Mouse (Mus musculus): ENCODE measurements at regions not wholly inside any gene's neighbourhood (a gene's known extent, or its start where the extent isn't known, plus 50 kb on each side); places are given as distances from the start of the nearest gene placed in this dataset.
A peak's percentile ranks its signal among the peaks of the same experiment; 100 is the strongest.

- no peaks in the 10 kb centered on the region for H3K36me3 ChIP-seq
- no peaks in the 10 kb centered on the region for H3K9me3 ChIP-seq (replicated peaks)
- H3K27me3 ChIP-seq (ENCODE audit: low read depth, poor library complexity, severe bottlenecking), result peaks cover 57% of the 10 kb centered on the region
- H3K27ac ChIP-seq (replicated peaks), result peak overlapping the region; percentile 78
- H3K4me3 ChIP-seq, result peak overlapping the region; percentile 53
- 35% methylated on average over 12 of the region's 12 CpGs for WGBS
- DNase-seq (ENCODE audit: low spot score), result peak; percentile 15
- H3K4me1 ChIP-seq, result peaks cover 41% of the 10 kb centered on the region
Measured at GRCm38 (mm10) chr13:107644705-107645104, 399.5 kb upstream of the Smim15 start.

- peak overlapping the region; percentile 69 for H3K27ac ChIP-seq (replicated peaks)
- H3K9me3 ChIP-seq (replicated peaks), result no peaks in the 10 kb centered on the region
- no peak overlapping the region for H3K4me3 ChIP-seq
- peak; percentile 15 for DNase-seq (ENCODE audit: low spot score)
- H3K36me3 ChIP-seq, result no peaks in the 10 kb centered on the region
- H3K4me1 ChIP-seq, result peaks cover 34% of the 10 kb centered on the region
- peaks cover 42% of the 10 kb centered on the region for H3K27me3 ChIP-seq (ENCODE audit: low read depth, poor library complexity, severe bottlenecking)
- WGBS, result 63% methylated on average over 14 of the region's 14 CpGs
Measured at GRCm38 (mm10) chr13:107641926-107642657, 402.2 kb upstream of the Smim15 start.

- Histone ChIP-seq H3K9me3 (replicated peaks) (no peaks in the 10 kb centered on the region), H3K27ac (replicated peaks) (no peak overlapping the region), H3K4me3 (no peak overlapping the region), H3K4me1 (peaks cover 27% of the 10 kb centered on the region), H3K36me3 (no peaks in the 10 kb centered on the region), H3K27me3 (ENCODE audit: low read depth, poor library complexity, severe bottlenecking) (peaks cover 17% of the 10 kb centered on the region)
- WGBS, result 90% methylated on average over 4 of the region's 4 CpGs
- DNase-seq (ENCODE audit: low spot score), result no peak
Measured at GRCm38 (mm10) chr13:107639620-107640019, 404.6 kb upstream of the Smim15 start.

GRCm38 (mm10) chr13:107637269-107637668 is 407.0 kb upstream of the Smim15 start:
- Histone ChIP-seq H3K4me3 (no peak overlapping the region), H3K27ac (replicated peaks) (no peak overlapping the region), H3K27me3 (ENCODE audit: low read depth, poor library complexity, severe bottlenecking) (no peaks in the 10 kb centered on the region), H3K36me3 (no peaks in the 10 kb centered on the region), H3K9me3 (replicated peaks) (0 out of 2 replicates have a peak, but pooled peaks cover 4% of the 10 kb centered on the region), H3K4me1 (peaks cover 27% of the 10 kb centered on the region)
- WGBS, result 94% methylated on average over 5 of the region's 5 CpGs
- no peak for DNase-seq (ENCODE audit: low spot score)

GRCm38 (mm10) chr13:107635114-107635513 is 409.1 kb upstream of the Smim15 start:
- Histone ChIP-seq H3K27ac (replicated peaks) (no peak overlapping the region; the same call in 1 of the 2 replicates), H3K36me3 (no peaks in the 10 kb centered on the region), H3K9me3 (replicated peaks) (0 out of 2 replicates have a peak, but pooled peaks cover 4% of the 10 kb centered on the region), H3K4me3 (no peak overlapping the region), H3K4me1 (peaks cover 21% of the 10 kb centered on the region), H3K27me3 (ENCODE audit: low read depth, poor library complexity, severe bottlenecking) (no peaks in the 10 kb centered on the region)
- DNase-seq (ENCODE audit: low spot score), result peak; percentile 13
- 60% methylated on average over 5 of the region's 5 CpGs for WGBS

GRCm38 (mm10) chr13:107627073-107627472 is 417.2 kb upstream of the Smim15 start:
- Histone ChIP-seq H3K36me3 (no peaks in the 10 kb centered on the region), H3K9me3 (replicated peaks) (no peaks in the 10 kb centered on the region), H3K27ac (replicated peaks) (no peak overlapping the region), H3K27me3 (ENCODE audit: low read depth, poor library complexity, severe bottlenecking) (peaks cover 27% of the 10 kb centered on the region), H3K4me1 (no peaks in the 10 kb centered on the region), H3K4me3 (no peak overlapping the region)
- 90% methylated on average over 2 of the region's 2 CpGs for WGBS
- no peak for DNase-seq (ENCODE audit: low spot score)

- H3K4me1 ChIP-seq, result no peaks in the 10 kb centered on the region
- DNase-seq (ENCODE audit: low spot score), result no peak
- H3K27me3 ChIP-seq (ENCODE audit: low read depth, poor library complexity, severe bottlenecking), result peaks cover 31% of the 10 kb centered on the region
- no peak overlapping the region for H3K27ac ChIP-seq (replicated peaks)
- H3K36me3 ChIP-seq, result no peaks in the 10 kb centered on the region
- no peak overlapping the region for H3K4me3 ChIP-seq
- 68% methylated on average over 8 of the region's 8 CpGs for WGBS
- H3K9me3 ChIP-seq (replicated peaks), result no peaks in the 10 kb centered on the region
Measured at GRCm38 (mm10) chr13:107626670-107627069, 417.6 kb upstream of the Smim15 start.

- Histone ChIP-seq H3K27me3 (ENCODE audit: low read depth, poor library complexity, severe bottlenecking) (peaks cover 38% of the 10 kb centered on the region), H3K27ac (replicated peaks) (no peak overlapping the region; the same call in 1 of the 2 replicates), H3K36me3 (no peaks in the 10 kb centered on the region), H3K4me3 (no peak overlapping the region), H3K9me3 (replicated peaks) (peaks cover 6% of the 10 kb centered on the region; the same call in 1 of the 2 replicates), H3K4me1 (peaks cover 43% of the 10 kb centered on the region)
- DNase-seq (ENCODE audit: low spot score), result no peak
- WGBS, result 77% methylated on average over 2 of the region's 2 CpGs
Measured at GRCm38 (mm10) chr13:107621337-107621736, 422.9 kb upstream of the Smim15 start.

GRCm38 (mm10) chr13:107620887-107621286 is 423.4 kb upstream of the Smim15 start:
- no peak for DNase-seq (ENCODE audit: low spot score)
- 51% methylated on average over 2 of the region's 2 CpGs for WGBS
- Histone ChIP-seq H3K4me3 (no peak overlapping the region), H3K4me1 (peaks cover 43% of the 10 kb centered on the region), H3K27ac (replicated peaks) (peak overlapping the region; percentile 79), H3K36me3 (no peaks in the 10 kb centered on the region), H3K27me3 (ENCODE audit: low read depth, poor library complexity, severe bottlenecking) (peaks cover 41% of the 10 kb centered on the region), H3K9me3 (replicated peaks) (peaks cover 9% of the 10 kb centered on the region; the same call in 1 of the 2 replicates)

GRCm38 (mm10) chr13:107620210-107620609 is 424.0 kb upstream of the Smim15 start:
- peak overlapping the region; percentile 79 for H3K27ac ChIP-seq (replicated peaks)

GRCm38 (mm10) chr13:107619430-107619927 is 424.8 kb upstream of the Smim15 start:
- Histone ChIP-seq H3K27me3 (ENCODE audit: low read depth, poor library complexity, severe bottlenecking) (peaks cover 55% of the 10 kb centered on the region), H3K9me3 (replicated peaks) (peaks cover 9% of the 10 kb centered on the region; the same call in 1 of the 2 replicates), H3K36me3 (no peaks in the 10 kb centered on the region), H3K27ac (replicated peaks) (peak overlapping the region; percentile 79), H3K4me1 (peaks cover 43% of the 10 kb centered on the region), H3K4me3 (peak overlapping the region; percentile 30)
- 12% methylated on average over 9 of the region's 9 CpGs for WGBS
- DNase-seq (ENCODE audit: low spot score), result peak; percentile 59

More at GRCm38 (mm10) chr13:107620210-107620609, 424.0 kb upstream of the Smim15 start:
- H3K4me3 ChIP-seq, result peak overlapping the region; percentile 30; the same call in 1 of the 2 replicates
- peak; percentile 80 for DNase-seq (ENCODE audit: low spot score)
- H3K27me3 ChIP-seq (ENCODE audit: low read depth, poor library complexity, severe bottlenecking), result peaks cover 48% of the 10 kb centered on the region
- 2% methylated on average over 6 of the region's 6 CpGs for WGBS
- H3K36me3 ChIP-seq, result no peaks in the 10 kb centered on the region
- H3K9me3 ChIP-seq (replicated peaks), result peaks cover 9% of the 10 kb centered on the region; the same call in 1 of the 2 replicates
- H3K4me1 ChIP-seq, result peaks cover 43% of the 10 kb centered on the region

GRCm38 (mm10) chr13:107618796-107619429 is 425.3 kb upstream of the Smim15 start:
- Histone ChIP-seq H3K4me3 (peak overlapping the region; percentile 30), H3K36me3 (no peaks in the 10 kb centered on the region), H3K4me1 (peaks cover 43% of the 10 kb centered on the region), H3K9me3 (replicated peaks) (peaks cover 9% of the 10 kb centered on the region; the same call in 1 of the 2 replicates), H3K27me3 (ENCODE audit: low read depth, poor library complexity, severe bottlenecking) (peaks cover 52% of the 10 kb centered on the region), H3K27ac (replicated peaks) (peak overlapping the region; percentile 79)
- 25% methylated on average over 15 of the region's 15 CpGs for WGBS
- peak; percentile 42 for DNase-seq (ENCODE audit: low spot score)
